Mouse (Mus musculus) Muller cell, postnatal 12 days (primary cell): ENCODE measurements around the gene Rps6ka2.
"Not testable (repeated sequence)": the region's sequence is repeated elsewhere in the genome, so short reads cannot be mapped to it uniquely, and the experiment has no call there.

Source experiments
- DNase-seq: peaks from one replicate; pipeline ENCODE4 v3.0.0-alpha.2; 2015; ENCODE audit errors: inconsistent ontology term

Rps6ka2 gene

GRCm38 (mm10) chr17:7269151-7269806 is 99.4 kb downstream of the Rps6ka2 start:
- DNase-seq: no peak

GRCm38 (mm10) chr17:7270506-7270905 is 100.6 kb downstream of the Rps6ka2 start:
- peak; percentile 17 for DNase-seq

GRCm38 (mm10) chr17:7271522-7272134 is 101.7 kb downstream of the Rps6ka2 start:
- no peak for DNase-seq

GRCm38 (mm10) chr17:7273054-7273453 is 103.1 kb downstream of the Rps6ka2 start:
- DNase-seq: no peak

GRCm38 (mm10) chr17:7273785-7274184 is 103.9 kb downstream of the Rps6ka2 start:
- DNase-seq: no peak

- DNase-seq: no peak
These were observed 108.9 kb downstream of the Rps6ka2 start for GRCm38 (mm10) chr17:7278702-7279242.

GRCm38 (mm10) chr17:7279251-7279650 is 109.3 kb downstream of the Rps6ka2 start:
- DNase-seq: no peak

GRCm38 (mm10) chr17:7284297-7284910 is 114.5 kb downstream of the Rps6ka2 start:
- peak; percentile 91 for DNase-seq

GRCm38 (mm10) chr17:7285292-7285691 is 115.4 kb downstream of the Rps6ka2 start:
- no peak for DNase-seq

- DNase-seq: peak; percentile 73
These were observed 116.6 kb downstream of the Rps6ka2 start for GRCm38 (mm10) chr17:7286422-7287050.

GRCm38 (mm10) chr17:7292012-7292684 is 122.2 kb downstream of the Rps6ka2 start:
- no peak for DNase-seq

- not testable (repeated sequence) for DNase-seq
These were observed 136.6 kb downstream of the Rps6ka2 start for GRCm38 (mm10) chr17:7306278-7307196.

- DNase-seq: not testable (repeated sequence)
These were observed 145.9 kb downstream of the Rps6ka2 start for GRCm38 (mm10) chr17:7315693-7316382.

- DNase-seq: peak; percentile 17
These were observed 149.9 kb downstream of the Rps6ka2 start for GRCm38 (mm10) chr17:7319789-7320188.

- DNase-seq: not testable (repeated sequence)
These were observed 154.4 kb downstream of the Rps6ka2 start, which contains the start of gene Tcp10a for GRCm38 (mm10) chr17:7324346-7324745. TSS of gene Tcp10a (plus strand) at chr17:7324646.

GRCm38 (mm10) chr17:7326415-7326814 is 156.5 kb downstream of the Rps6ka2 start:
- not testable (repeated sequence) for DNase-seq

- DNase-seq: not testable (repeated sequence)
These were observed 162.8 kb downstream of the Rps6ka2 start for GRCm38 (mm10) chr17:7332745-7333144.

- DNase-seq: not testable (repeated sequence)
These were observed 167.5 kb downstream of the Rps6ka2 start for GRCm38 (mm10) chr17:7337381-7337780.

- not testable (repeated sequence) for DNase-seq
These were observed 178.8 kb downstream of the Rps6ka2 start for GRCm38 (mm10) chr17:7348765-7349164.

- not testable (repeated sequence) for DNase-seq
These were observed 182.7 kb downstream of the Rps6ka2 start, which contains the start of gene Ttll2 for GRCm38 (mm10) chr17:7352596-7352995. TSS of gene Ttll2 (minus strand) at chr17:7352696.
